Mouse (Mus musculus): ENCODE data around the gene Psmb3. TPM values are rescaled to one million over a fixed set of nuclear protein-coding genes. Genes with fewer than 3 reads are reported as not detected.
"Not testable (repeated sequence)": the region's sequence is repeated elsewhere in the genome, so short reads cannot be mapped to it uniquely, and the experiment has no call there.

Psmb3 gene
- total and polyA plus RNA-seq, 3 experiments = 560 to 1,251 (median 863) TPM

GRCm38 (mm10) chr11:97734810-97735209 lies 31.6 kb downstream of the Psmb3 start:
- peaks cover 18% of the 10 kb centered on the region for H3K79me2 ChIP-seq (replicated peaks; ENCODE audit: control insufficient read depth, extremely low read depth, insufficient read depth, poor library complexity, severe bottlenecking)
- dilution Hi-C loops (cut with MboI; ENCODE audit: extremely low pct_ligation_motif_present, extremely low pct_unique_long_range_greater_than_20kb, low sequenced_read_pairs); H3K9me3 ChIP-seq (replicated peaks; ENCODE audit: low read length); H3K4me1 ChIP-seq (ENCODE audit: control insufficient read depth in 1 of 2, insufficient read depth in 2 of 2); DNase-seq (ENCODE audit: extremely low read depth); H3K4me3 ChIP-seq (replicated peaks in 1 of 3; ENCODE audit: low read depth in 2 of 3, low read length in 2 of 3, poor library complexity in 1 of 3); H3K4me2 ChIP-seq (ENCODE audit: insufficient read depth, low read depth, poor library complexity, severe bottlenecking); H3K27ac ChIP-seq (ENCODE audit: insufficient read depth, low read depth); H3K9ac ChIP-seq (ENCODE audit: insufficient read depth, low read depth); H3K27me3 ChIP-seq (replicated peaks): not testable (repeated sequence)
- in situ Hi-C loops (cut with MboI; ENCODE audit: low pct_ligation_motif_present, low pct_unique_long_range_greater_than_20kb, low sequenced_read_pairs) = loop anchor here (5.0 kb wide), 1 partner anchor 33 kb away; the partner anchor contains the start of genes Pcgf2 and Psmb3
- peaks cover 15 to 64% of the 10 kb centered on the region in 2 experiments for H3K36me3 ChIP-seq (replicated peaks in 1 of 2; ENCODE audit: control insufficient read depth in 1 of 2, insufficient read depth in 1 of 2, low read length in 1 of 2)
- TF ChIP-seq TBP (conservative IDR thresholded peaks at IDR 0.05; ENCODE audit: low read depth, low read length) = peak; percentile 86

DNA sequence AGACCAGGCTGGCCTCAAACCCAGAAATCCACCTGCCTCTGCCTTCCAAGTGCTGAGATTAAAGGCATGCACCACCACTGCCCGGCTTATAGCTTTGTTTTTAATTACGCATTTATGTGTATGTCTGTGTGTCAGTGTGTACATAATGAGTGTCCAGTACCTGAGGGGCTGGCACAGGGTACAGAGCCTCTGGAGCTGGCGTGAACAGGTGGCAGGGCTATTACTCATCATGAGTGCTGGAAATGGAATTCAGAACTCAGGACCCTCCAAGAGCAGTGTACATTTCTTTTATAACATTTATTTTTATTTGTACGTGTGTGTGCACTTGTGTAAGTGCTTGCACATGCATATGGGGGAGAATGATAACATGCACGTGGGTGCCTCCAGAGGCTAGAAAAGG lies 33.4 kb downstream of the Psmb3 start:
- no peak overlapping the region for H3K27ac ChIP-seq (ENCODE audit: insufficient read depth, low read depth)
- dilution Hi-C loops (cut with MboI; ENCODE audit: extremely low pct_ligation_motif_present, extremely low pct_unique_long_range_greater_than_20kb, low sequenced_read_pairs) = no loop called here
- TF ChIP-seq HCFC1 (IDR thresholded peaks at IDR 0.05; ENCODE audit: low read depth, low read length) (no peak), E2F4 (IDR thresholded peaks at IDR 0.05; ENCODE audit: insufficient replicate concordance, low read depth, low read length) (no peak), BHLHE40 (IDR thresholded peaks at IDR 0.05; ENCODE audit: low read depth, low read length) (no peak), MAZ (IDR thresholded peaks at IDR 0.05; ENCODE audit: low read depth, low read length) (no peak), CHD1 (IDR thresholded peaks at IDR 0.05; ENCODE audit: low read depth, low read length) (no peak), USF2 (conservative IDR thresholded peaks at IDR 0.05; ENCODE audit: low read depth, low read length) (no peak), JUN (IDR thresholded peaks at IDR 0.05; ENCODE audit: insufficient read depth, low read depth, low read length) (no peak), NELFE (IDR thresholded peaks at IDR 0.05; ENCODE audit: low read depth, low read length) (no peak), CTCF (conservative IDR thresholded peaks at IDR 0.05 in 1 of 2, IDR thresholded peaks at IDR 0.05 in 1 of 2; ENCODE audit: low read depth in 2 of 2, low read length in 2 of 2) (no peak), RCOR1 (conservative IDR thresholded peaks at IDR 0.05; ENCODE audit: low read depth, low read length) (no peak), IRF4 (IDR thresholded peaks at IDR 0.05; ENCODE audit: low read depth, low read length) (no peak), JUND (conservative IDR thresholded peaks at IDR 0.05; ENCODE audit: low read depth, low read length) (no peak), ELF1 (IDR thresholded peaks at IDR 0.05; ENCODE audit: low read depth, low read length) (no peak), CHD2 (IDR thresholded peaks at IDR 0.05; ENCODE audit: low read length) (no peak)
- no peak overlapping the region for H3K9ac ChIP-seq (ENCODE audit: insufficient read depth, low read depth)
- no peak overlapping the region for H3K4me3 ChIP-seq (replicated peaks in 1 of 3; ENCODE audit: low read depth in 2 of 3, low read length in 2 of 3, poor library complexity in 1 of 3)
- no peaks in the 10 kb centered on the region for H3K27me3 ChIP-seq (replicated peaks)
- no peak overlapping the region for H3K4me2 ChIP-seq (ENCODE audit: insufficient read depth, low read depth, poor library complexity, severe bottlenecking)
- H3K36me3 ChIP-seq (replicated peaks in 1 of 2; ENCODE audit: control insufficient read depth in 1 of 2, insufficient read depth in 1 of 2, low read length in 1 of 2) = peaks cover 8 to 59% of the 10 kb centered on the region in 2 experiments
- no peak for DNase-seq (ENCODE audit: extremely low read depth)
- peaks cover 0 to 16% of the 10 kb centered on the region in 2 experiments; a peak in 2 of 4 replicates for H3K4me1 ChIP-seq (ENCODE audit: control insufficient read depth in 1 of 2, insufficient read depth in 2 of 2)
- in situ Hi-C loops (cut with MboI; ENCODE audit: low pct_ligation_motif_present, low pct_unique_long_range_greater_than_20kb, low sequenced_read_pairs) = loop anchor here (5.0 kb wide), 1 partner anchor 34 kb away; the partner anchor contains the start of genes Pcgf2 and Psmb3
- H3K79me2 ChIP-seq (replicated peaks; ENCODE audit: control insufficient read depth, extremely low read depth, insufficient read depth, poor library complexity, severe bottlenecking) = peaks cover 27% of the 10 kb centered on the region
- peaks cover 2% of the 10 kb centered on the region for H3K9me3 ChIP-seq (replicated peaks; ENCODE audit: low read length)

Measured in CH12.LX (cell line).